Mouse (Mus musculus) 3134 (cell line): ENCODE measurements around the gene Olfr576.

Experiments
- DNase-seq: peaks from one replicate; pipeline ENCODE4 v3.0.0-alpha.2; 2011; ENCODE audit warnings: low spot score; ENCODE audit not compliant: insufficient read length; ENCODE audit errors: extremely low read depth

Olfr576 gene

DNA sequence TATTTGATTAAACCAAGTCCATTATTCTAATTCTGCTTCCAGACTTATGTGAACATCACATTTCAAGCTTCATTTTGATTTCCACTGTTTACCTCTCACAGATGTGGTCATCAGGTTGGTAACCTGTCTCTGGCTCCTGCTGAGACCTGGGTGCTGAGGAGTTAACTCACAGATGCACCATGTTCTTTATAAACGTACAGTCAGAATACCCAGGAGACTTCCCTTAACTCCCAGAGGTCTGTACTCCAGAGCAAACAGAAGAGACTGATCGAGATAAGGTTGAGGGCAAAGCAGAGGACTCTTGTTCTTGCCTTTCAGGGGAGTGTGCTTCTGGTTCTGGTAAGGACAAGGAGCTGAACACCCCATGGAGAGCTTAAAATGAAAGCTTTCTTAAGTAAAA is at the start of gene Olfr576:
TSS of gene Olfr576 (plus strand) at position 301 of the 400 bp plus-strand sequence.
- DNase-seq = no peak

DNA sequence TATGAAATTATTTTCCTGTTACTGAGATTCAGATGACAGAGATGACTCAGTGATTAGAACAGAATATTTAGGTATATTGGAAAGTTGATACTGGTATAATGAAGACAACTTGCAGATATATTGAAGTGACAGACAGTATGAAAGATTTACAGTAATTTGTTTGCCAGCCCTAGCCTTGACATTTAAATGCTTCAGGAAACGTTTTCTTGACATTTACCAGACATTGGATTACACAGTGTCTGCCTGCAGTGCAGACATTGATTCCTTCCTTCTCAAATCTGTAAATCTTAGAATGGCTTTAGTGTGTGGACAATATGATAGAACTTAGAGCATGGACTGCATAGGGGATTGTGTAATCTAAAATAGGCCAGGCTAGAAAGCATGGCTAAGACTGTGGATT is 47.2 kb upstream of the Olfr576 start:
- no peak for DNase-seq

DNA sequence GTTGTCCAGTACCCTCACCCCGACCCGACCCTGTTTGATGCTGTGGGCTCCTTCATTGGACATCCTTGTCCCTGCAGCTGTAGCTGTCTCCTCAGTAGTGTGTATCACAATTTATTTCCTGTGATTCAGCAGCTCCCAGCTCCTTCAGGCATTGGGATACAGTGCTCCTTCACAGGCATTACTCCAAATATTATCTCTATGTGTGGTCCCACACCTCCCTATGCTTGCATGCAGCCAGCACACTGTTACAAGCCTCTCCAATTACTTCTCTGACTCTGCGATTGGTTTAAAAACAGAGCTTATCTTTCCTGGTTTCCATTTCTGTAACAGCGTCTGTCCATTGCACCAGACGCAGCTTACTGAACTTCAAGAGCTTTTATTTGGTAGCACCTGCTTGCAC is 46.1 kb upstream of the Olfr576 start:
- DNase-seq = no peak

DNA sequence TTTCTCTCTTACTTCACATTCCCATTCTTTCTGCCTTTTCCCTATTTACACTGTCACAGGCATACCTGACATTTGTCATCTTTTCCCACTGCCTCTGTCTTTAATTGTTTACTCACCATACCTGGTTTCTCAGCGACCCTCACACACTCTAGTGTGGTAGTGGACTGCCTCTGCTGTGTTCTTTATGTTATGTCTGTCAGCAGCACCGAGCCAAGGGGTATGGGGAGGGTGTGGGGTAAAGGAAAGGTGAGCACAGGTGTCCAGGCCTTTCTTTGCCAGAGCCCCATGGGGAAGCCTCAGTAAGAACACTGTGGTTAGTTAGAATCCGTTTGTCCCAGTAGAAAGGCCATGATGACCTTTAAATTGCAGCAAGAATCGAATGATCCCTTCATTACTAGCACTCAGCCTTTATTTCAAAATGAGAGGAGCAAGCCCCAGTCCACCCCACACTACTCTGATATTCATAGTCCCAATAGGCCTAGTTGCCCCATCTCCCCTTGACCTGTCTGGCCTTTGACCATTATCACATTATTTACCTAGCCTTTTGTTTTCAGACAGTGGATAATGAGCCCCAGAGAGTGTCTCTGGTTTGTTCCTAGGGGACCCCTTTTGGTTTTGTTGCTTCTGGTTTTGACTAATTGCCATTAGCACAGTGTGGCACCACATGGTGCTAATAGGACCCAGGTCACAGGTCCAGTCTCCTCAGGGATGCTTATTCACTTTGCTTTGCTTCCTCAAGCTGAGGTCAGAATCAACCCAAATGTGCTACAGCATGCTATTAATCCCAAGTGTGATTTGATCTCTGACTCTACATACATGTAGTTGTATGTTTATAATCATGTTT is 45.2 kb upstream of the Olfr576 start, which contains the start of gene Olfr571:
TSS of gene Olfr571 (minus strand) at position 505 of the 844 bp plus-strand sequence.
- DNase-seq = no peak

DNA sequence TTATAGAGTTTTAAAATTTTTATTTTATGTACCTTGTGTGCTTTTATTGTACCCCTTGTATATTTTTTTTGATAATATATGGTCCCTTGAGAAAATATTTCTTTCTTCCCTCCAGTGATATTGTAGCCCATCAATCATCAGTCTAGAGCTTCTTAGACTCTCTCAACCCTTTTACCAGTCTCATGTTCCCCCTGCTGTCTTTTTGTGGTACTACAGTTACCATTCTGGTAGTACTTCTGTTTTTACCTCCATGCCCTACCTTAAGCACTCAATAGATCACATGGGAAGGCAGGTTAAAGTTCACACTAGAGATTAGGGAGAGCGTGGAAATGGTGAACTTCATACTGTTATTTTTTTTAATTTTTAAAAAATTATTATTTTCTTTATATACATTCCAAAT is 42.8 kb upstream of the Olfr576 start:
- DNase-seq = peak; percentile 2

DNA sequence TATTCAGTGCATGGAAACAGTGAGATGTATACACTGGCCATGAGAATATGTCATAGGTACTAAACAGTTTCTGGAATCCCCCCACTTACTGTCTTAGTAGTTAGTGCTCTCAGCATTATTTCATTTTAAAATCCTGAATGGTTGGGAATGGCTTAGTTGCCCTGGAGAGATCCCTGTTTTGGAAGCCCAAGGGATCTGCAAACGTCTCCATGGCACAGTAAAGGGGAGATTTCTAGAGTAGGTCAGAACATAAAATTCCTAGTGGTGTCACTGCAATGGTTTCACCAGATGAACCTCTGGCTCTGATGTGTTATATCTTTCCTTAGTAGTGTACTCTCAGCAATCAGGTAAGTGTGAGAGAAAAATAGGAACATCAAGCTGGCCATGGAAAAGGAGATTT is 38.4 kb upstream of the Olfr576 start, which contains the start of gene Olfr572:
TSS of gene Olfr572 (plus strand) at position 301 of the 400 bp plus-strand sequence.
- no peak for DNase-seq

DNA sequence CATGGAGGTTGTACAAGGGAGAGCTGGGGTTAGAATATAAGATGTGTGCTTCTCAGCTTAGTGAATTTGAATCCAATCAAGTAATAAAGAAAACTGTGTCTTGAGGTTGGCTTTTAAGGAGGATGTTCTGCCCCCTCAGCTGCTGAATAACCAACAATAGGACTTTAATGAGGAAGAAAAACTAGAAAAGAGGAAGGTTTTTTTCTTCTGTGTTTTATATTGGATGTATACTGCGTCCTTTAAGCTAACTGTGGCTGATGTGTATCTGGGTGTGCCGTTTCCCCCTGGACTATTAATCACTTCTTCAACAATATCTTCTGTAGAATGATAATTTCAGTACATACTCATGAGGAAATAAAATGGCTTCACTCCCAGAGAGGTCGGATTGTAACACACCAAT is 35.4 kb upstream of the Olfr576 start:
- DNase-seq = no peak

DNA sequence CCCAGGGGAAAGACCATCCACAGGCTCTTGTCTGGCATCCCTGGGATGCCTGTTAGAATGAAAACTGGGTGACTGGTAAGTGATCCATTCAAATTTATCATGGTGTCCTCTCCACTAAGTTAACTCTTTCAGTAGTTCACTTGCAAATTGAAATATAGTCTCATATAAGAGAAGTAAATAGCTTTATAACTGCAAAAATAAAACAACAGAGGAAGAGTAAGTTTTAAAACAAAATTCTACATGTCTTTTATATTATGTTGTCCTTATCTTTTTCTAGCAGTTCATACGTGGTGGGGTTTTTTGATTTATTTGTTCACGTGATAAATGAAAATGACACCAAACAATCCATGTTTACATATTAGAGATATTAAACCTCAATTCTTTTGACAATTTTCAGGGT is 20.0 kb upstream of the Olfr576 start, which contains the start of gene Olfr573-ps1:
TSS of gene Olfr573-ps1 (minus strand) at position 101 of the 400 bp plus-strand sequence.
- DNase-seq = no peak

DNA sequence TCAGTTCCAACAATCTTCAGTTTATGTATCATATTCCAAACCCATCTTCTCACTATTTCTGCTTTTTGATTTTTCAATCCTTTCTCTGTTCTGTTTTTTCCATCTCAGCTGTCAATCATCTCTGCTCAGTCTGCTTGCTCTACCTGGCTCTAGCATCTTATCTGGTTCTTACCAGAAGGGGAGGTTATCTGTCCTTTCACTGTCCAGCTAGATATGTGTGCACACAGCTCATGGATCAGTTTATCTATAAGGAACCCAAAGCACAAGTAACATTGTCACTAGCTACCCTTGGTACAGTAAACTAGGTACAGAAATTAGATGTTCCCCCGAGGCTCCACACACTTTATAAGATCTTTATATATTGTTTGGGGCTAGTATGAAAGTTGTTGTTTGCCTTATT is 19.0 kb upstream of the Olfr576 start:
- DNase-seq = no peak

DNA sequence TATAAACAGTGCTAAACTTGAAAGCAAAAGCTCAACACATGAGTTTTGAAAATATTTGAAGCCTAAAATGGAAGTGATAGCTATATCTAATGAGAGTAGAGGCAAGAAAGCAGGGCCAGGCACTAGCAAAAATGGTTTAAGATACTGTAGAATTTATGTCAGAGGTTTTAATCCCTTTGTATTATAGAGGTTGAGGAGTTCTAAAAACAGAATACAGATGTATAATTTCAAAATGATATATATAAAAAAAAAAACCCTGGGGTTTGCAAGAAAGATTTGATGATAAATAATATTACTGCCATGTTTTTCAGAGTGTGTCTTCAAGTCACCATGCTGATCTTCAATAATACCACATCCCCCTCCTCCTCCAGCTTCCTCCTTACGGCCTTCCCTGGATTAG is 14.3 kb upstream of the Olfr576 start, which contains the start of gene Olfr574:
TSS of gene Olfr574 (plus strand) at position 301 of the 400 bp plus-strand sequence.
- DNase-seq = no peak

DNA sequence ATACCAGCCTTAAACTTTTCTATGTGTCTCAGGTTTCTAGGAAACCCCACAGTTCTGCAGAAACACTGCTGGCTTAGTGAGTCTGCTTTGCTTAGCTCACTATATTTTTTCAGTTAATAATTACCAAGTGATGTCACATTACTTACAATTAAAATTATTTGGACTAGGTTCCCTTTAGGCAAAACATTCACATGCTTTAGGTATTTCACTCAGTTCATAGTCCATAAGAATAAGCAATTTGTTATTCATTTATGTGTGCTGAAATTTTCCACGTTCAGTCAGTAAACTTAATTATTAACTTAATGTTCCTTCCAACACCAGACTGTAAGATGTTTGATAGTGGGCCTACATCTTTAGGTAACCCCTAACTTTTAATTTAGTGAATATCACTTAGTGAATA is 11.7 kb upstream of the Olfr576 start:
- no peak for DNase-seq

DNA sequence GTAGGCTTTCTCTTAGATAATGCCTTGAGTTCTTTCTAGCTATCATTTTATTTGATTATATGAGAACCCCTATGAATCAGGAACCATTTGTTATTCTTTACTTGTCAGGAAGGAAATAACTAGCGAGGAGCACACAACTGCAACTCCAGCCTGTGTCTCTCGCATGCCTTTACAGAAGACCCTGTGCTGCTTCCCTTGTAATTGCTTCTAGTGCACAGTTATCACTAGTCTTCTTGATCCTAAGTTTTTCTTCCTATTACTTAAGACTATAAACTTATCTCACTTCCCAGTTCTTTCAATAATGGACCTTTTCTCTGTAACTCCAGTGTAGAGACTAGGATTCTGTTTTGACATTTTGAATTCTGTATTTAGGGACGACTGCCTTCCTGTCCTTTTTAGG is 4.3 kb upstream of the Olfr576 start:
- no peak for DNase-seq

DNA sequence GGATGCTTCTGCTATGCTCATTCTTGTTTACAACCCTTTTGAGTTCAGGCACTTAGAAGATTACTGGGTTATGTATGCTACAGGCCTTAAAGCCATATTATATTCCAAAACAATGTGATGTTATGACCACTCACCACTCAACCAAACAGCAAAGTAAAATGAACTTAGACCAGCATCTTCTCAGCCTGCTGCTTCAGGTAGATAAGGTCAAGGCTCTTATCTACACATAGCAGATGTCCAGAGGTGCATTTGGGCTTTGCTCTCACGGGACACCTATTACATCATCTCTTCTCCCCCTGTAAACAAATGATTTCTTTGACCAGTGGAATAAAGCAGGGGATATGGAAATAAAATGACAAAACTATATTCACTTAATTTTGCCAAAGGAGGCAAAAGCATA is 3.9 kb upstream of the Olfr576 start, which contains the start of gene Olfr575:
TSS of gene Olfr575 (minus strand) at position 183 of the 400 bp plus-strand sequence.
- no peak for DNase-seq

DNA sequence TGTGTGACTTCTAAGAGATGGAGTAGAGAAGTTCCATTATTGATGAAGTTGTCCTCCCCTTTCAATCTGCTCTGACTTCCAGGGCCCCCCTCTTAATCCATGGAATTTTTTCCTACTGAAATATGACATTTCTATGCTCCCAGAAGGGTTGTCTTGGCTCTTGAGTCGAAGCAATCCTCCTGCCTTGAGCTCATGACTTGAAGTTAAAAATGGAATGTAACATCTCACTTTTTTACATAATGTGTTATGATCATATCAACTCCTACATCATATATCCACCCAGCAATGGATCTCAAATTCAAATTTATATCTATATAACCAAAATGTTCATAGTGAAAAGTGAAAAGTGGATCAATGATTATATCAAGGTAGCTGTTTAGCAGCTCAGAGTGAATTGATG is 11.9 kb downstream of the Olfr576 start:
- DNase-seq = no peak

DNA sequence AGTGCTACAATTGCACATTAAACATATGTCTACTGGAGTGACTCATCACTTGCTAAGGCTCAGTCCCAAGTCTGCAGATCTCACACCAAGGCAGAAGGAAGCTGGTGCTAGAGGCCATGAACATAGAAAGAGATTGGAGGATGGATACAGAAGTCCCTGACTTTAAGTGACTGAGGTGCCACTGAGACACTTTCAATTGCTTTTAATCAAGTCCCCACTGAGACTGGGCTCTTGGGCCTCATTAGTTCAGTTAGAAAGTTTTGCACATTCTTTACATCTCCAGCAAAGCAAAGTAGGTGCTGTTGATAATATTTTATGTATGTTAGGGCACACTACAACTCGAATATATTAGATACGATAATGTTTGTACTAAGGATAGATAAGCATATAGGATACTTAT is 13.4 kb downstream of the Olfr576 start, which contains the start of gene Olfr577:
TSS of gene Olfr577 (minus strand) at position 101 of the 400 bp plus-strand sequence.
- DNase-seq = no peak

DNA sequence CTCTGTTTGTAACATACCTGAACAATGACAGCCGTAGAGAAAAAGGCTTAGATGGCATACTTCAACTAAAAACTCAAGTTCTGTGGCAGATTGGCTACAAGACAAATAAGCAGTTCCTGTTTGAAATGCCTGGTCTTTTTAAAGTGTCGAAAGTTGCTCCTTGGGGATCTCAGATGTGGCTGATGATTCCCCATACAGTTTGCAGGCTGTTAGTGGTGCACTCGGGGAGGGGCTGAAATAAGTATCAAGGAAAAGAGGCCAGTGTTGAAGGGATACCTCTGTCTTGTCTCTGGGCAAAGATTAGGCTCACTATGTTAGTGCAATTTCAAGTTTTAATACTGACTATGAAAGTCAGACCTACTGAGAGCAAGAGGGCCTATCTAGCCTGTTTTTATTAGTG is 26.8 kb downstream of the Olfr576 start, which contains the start of gene Olfr578:
TSS of gene Olfr578 (minus strand) at position 101 of the 400 bp plus-strand sequence.
- no peak for DNase-seq
